Mouse (Mus musculus): ENCODE results near the gene Tet2. TPM values are rescaled to one million over a fixed set of nuclear protein-coding genes. Genes with fewer than 3 reads are reported as not detected.

Gene Tet2
- total and polyA plus RNA-seq, 3 experiments = 9.4 to 35.9 (median 28.4) TPM

DNA sequence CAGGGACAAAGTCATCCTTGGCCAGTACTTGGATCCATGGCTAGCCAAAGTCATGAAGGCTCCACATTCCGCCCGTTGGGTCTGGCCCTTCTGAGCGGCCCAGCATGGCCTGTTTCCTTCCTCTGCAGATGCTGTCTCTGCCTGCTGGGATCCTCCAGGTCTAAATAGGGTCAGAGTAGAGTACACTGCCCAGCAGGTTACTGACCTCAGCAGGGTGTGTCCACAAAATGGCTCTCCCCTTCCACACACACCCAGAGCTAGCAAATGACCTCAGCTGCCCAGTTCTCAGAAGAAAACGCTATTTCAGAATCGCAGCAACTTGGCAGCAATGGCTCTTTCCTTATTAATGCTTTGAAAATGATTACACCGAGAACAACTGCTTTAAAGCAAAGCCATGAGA, 27.5 kb downstream of the Tet2 start:
- no peak for DNase-seq

DNA sequence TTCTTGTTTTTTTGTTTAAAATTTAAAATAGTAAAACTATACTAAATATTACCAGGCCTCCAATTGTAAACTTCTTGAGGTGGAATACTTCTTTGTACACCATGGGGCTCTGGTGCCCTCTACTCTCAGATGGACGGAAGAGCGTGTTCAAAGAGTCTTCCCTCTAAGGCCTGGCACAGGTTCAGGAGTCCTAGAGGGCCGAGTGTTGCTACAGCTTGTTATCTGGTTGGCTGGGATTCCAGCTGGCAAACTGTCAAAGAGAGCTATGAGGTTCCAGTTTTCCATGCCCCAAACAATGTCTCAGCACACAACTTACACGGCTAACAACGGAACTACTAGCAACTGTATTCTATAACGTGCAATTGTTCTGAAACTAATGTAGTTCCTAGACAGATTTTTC, 28.8 kb downstream of the Tet2 start:
- DNase-seq = peak; percentile 83

DNA sequence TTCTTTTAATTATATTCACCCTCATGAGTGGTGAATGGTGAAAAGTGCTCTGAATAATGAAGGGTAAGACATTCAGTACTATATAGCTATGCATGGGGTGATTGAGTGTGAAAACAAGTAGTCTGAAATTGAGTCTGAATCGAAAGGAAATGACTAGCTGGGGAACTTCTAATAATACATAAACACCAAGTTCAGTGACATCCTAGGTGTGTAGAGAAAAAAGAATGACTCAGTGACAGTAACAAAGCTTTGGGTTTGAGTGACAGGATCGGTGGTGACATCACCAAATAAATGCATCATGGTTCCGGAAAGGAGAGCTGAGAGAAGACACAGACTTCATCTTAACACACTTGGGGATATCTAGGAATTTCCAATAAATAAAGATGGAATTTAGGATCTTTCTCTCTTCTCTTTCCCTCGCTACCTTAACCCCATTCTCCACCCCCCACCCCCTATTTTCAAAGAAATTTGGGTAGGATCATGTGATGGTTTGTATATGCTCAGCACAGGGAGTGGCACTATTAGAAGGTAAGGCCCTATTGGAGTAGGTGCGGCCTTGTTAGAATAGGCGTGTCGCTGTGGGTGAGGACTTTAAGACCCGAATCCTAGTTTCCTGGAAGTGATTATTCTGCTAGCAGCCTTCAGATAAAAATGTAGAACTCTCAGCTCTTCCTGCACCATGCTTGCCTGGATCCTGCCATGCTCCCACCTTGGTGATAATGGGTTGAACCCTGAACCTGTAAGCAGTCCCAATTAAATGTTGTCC, 29.6 kb downstream of the Tet2 start:
- DNase-seq = no peak

DNA sequence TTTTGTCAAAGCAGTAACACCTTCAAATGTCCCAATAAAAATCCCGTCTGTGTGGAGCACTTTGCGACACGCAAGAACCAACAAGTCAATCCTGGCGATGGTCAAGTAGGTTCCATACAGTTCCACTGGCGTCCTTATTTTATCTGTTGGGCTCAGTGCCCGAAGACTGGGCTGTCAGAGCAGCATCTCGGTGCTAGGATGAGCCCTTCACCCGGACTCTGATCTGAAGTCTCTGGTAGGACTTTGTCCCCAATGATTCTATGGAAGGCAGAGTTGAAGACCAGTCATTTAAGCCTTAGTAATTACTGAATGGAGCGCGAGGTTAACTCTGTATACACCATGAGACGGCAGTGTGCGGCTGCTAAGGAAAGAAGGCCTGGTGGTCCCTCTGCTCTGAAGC, 30.6 kb downstream of the Tet2 start:
- no peak for DNase-seq

DNA sequence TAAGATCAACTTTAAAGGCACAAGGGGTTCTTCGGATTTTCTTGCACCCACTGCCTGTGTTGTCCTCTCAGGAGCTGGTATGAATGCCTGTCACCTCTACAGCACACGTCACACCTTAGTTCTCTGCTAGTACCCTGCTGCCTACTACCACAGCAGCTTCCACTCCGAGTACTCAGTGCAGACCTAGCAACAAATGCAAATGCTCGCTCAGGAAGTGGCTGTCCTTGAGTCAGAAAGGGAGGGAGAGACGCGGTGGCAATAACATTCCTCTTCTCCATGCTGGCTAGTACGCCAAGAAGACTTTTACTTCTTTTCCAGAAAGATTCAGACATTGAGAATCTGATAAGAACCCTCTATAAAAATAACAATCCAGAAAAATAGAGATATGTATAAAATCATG, 31.5 kb downstream of the Tet2 start:
- peak; percentile 17 for DNase-seq

DNA sequence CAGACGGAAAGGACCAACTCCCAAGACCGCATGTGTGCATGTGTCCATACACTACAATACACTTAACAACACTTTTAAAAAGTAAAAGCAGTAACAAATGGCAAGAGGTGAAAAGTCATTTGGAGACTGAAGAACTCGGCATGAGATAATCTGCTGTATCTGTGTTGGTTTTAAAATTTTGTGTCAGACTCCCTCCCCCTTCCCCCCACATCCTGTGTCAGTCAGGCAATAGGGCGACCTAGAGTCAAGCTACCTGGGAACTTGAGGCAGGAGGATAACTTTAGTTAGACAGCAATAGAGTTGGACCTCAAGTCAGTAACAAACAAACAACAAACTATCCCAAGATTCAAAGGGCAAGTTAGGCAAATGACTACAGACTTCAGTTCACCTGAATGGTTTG, 34.6 kb downstream of the Tet2 start:
- DNase-seq = no peak

DNA sequence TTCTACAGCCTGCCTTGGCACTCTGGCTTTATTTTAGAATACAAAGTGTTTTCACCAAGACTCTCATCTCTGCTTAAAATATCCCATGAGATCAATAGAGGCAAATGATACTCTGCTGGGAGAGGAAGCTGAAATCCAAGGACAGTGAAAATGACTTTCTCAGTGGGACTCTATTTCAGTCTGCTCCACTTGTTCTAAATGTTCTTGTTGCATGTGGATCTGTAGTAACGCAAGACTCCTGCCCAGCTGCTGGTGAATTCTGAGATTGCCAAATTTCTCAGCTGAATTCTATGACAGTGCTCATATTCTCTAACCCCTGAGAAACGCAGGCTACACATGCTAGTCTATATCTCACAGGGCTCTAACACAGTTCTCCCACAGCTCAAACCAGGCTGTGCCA, 35.1 kb downstream of the Tet2 start:
- DNase-seq = no peak

DNA sequence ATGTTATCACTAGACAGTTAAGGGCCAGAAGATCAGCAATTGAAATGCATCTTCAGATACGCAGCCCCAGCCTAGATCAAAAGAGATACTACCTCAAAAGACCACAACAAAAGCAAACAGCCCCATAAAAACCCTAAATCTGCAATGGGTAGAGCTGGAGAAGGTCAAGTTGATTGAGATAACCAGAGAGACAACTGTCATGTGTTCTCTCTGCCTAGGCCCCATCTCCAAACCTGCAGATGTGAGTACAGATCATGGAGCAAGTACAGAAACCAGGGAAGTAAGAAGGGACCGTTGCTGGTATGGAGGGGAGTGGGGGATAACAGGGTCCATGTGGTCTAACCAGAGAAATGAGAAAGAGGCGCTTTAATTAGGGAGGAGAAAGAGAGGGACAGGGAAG, 36.1 kb downstream of the Tet2 start:
- no peak for DNase-seq

DNA sequence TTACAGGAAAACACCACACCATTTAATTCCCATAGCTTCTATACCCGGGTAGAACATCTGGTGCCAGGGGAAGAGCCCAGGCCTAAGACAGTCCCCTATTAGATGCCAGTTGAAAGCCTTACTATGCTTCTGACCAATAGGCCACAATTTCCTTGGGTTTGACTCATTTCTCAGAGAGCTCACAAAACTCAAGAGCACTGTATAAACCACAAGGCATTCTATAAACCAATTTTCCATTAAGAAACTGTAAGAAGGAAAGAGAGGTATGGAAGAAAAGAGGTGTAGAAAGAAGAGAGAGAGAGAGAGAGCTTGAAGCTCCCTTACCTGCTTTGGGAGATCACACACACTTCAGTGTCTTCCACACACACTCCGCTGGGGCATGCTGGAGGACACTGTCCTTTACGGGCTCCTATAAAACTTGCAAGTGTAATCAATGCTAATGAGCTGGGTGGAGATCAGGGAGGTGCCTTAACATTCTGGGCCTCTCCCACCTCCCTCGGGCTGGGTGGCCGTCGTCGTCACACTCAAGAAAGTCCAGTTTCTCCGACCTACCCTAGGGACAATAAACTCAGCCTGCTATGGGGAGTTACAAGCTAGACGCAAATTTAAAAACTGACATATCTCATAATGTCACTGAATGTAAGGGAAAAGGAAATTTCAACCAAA, 38.5 kb downstream of the Tet2 start:
- no peak for DNase-seq

DNA sequence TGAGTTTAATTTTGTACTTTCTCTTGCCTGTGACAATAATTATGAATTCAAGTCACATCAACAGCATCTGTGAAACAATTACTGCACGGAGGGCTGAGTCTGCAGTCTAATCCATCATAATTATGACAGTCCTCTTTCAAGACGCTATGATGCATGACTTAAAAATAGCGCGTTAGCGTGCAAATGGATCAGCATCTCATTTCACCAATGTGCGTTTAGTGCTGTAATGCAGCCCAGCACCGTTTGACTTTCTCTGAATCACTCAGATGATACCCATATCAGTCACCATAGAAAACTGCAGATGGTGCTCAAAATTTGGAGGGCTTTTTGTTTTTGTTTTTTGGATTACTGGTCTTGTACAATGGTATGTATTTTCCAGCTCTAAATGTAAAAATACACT, 48.0 kb downstream of the Tet2 start:
- DNase-seq = no peak

DNA sequence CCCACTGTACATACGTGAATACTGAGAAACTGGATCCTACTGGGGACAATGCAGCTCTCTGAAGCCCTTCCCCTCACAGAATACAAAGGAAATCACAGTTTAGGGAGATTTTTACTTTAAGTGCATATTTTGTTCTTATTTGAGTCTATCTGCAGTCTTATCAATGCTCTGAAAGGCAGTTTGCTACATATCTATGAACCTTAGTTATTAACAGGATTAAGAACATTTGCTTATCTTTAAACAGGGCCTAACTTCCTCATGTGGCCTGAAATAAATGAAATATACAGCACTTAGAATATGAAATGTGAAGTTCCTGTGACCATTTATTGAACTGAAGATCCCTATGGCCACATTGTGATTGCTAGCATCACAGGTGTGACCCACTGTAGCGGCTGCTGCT, 53.6 kb downstream of the Tet2 start:
- DNase-seq = no peak

DNA sequence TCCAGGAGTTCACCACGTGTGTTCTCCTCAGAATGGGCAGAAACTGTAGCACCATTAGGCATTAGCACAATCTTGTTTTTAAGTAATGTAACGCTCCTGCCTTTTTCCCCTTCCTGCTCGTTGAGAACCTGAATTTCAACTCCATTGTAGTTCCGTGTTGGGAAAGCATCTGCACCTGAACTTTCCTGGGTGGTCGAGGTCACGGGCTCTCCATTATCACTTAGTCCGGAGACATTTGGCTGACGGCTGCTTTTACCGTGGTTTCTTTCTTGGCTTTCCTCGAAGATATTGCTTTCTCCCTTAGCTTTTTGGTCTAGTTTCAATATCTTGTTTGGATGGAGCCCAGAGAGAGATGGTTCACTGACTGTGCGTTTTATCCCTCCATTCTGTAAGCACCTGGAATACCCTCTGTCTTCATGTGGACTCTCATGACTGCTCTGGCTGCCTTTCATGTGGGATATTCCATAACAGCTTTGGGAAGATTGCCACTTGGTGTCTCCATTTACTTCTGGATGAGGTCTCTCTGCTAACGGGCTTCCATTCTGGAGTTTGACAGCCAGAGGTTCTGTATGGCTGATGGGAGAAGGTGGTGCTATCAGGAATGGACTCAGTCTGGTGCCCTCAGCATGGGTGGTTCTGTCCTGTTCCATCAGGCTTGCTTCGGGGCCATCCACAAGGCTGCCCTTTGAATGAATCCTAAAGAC, 56.8 kb downstream of the Tet2 start:
- no peak for DNase-seq

DNA sequence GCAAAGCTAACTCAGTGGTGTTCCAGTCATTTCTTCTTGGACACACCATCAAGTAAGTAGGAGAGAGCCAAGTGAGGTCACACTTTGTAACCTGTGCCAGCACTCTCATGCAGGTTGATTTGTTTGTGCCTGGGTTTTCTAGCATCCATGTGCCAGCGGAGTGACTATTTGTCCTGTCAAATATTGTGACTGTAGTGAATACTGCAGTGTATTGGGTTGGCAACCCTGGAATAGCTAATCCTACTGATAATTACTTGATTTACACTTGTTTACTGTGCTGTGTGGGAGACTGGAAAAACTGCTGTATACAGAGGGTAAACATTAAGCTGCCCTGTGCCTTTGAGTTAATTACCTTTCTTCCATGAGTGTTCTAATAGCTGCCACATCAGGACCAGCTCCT, 62.1 kb downstream of the Tet2 start:
- no peak for DNase-seq

DNA sequence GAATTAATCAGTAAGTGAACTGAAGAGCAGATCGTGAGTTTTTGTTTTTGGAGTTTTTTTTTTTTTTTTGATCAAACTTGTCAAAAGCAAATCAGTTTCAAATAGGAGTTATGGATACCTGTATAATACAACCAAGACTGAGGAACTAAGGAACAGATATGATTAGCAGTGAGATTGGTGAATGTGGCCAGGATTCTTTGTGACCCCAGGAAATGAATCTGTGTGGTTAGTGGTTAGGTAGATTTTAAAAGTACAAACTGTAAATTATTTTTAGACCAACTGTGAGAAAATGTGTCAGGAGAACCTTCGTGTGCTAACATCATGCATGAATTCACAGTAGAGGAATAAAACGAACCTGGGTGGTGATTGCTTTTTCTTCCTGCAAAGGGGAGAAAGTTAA, 66.0 kb downstream of the Tet2 start:
- DNase-seq = no peak

DNA sequence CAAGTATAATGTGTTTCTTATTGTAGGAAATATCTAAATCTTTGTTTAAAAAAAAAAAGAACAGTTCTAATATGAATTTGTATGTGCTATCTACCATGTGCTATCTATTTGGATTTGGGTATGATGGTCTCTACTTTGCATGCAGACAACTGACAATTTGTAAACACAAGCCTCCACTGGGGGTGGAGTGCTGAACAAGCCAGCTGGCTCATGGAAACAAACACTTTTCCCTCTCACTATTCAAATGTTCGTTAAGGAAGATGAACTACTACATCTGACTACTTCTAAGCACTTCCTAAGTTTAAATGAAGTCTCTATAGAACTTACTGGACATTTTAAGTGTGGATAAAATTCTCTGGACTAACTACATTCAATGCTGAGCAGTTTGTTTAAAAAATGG, 71.2 kb downstream of the Tet2 start:
- DNase-seq = no peak

DNA sequence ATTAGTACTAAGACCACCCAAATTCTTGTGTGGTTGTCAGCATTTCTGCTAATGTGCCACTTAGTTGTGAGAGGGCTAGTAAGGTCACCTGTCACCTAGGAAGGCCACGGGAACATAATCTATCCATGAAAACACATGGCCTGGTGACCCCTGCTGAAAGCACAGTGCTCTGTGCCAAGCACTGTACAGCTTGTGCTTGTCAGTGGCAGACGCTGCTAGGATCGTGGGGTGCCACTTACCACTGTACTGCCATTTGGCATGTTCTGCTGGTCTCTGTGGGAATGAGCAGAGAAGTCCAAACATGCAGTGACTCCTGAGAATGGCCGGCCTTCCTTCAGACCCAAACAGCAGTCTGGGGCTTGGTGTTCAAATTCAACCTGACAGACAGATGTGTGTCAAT, 73.8 kb downstream of the Tet2 start:
- DNase-seq = no peak

DNA sequence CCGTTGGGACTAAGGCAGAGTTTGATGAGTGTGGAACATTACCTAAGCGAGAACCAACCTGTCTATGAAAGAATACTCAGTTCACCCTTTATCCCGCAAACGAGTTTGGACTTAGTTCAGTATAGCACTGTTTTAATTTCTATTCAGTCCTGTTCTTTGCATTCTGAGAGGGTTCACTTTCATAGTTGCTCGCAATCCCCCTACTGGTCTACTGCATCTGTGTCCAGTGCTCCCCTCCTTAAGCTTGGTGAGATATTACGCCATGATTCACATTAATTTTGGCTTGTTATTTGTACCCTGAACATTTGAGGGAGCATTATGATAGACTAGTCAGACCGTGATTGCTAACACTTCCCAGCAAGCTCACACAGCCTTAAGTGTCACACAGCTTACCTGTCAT, 76.1 kb downstream of the Tet2 start:
- DNase-seq = no peak

DNA sequence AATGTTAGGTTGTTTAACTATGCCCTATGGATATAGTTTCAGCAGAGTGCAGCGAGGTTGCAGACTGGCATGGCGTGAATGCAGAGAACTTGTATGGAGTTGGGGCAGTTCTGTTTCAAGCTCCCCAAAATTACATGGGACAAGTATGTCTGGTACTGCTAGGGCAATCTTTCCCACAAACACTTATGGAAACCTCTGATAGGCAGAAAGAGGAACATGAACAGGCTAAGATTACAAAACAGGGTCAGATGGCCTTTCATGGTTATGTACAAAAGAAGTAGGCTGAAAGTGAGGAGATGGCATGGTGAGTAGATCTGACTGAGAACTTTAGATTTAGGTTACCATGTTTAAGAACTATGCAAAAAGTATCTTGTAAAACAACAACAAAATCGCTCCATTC, 81.7 kb downstream of the Tet2 start:
- no peak for DNase-seq

DNA sequence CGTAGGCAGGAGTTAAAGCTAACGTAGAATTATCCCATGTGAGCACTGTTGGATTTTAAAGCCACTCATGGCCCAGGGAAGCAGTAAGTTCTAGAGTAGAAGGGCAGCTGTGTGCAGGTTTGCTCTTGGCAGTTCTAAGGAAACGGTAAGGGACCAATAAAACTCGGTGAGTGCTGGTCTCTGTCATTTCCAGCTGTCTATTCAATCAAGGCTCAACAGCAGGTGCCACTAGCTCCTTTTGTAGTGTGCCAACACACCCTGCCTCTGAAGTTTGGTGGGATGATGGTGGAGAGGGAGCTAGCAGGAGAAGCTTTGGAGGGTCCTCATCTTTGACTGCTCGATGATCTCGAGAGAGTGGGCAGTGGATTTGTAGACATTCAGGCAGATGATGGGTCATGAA, 82.5 kb downstream of the Tet2 start:
- no peak for DNase-seq

DNA sequence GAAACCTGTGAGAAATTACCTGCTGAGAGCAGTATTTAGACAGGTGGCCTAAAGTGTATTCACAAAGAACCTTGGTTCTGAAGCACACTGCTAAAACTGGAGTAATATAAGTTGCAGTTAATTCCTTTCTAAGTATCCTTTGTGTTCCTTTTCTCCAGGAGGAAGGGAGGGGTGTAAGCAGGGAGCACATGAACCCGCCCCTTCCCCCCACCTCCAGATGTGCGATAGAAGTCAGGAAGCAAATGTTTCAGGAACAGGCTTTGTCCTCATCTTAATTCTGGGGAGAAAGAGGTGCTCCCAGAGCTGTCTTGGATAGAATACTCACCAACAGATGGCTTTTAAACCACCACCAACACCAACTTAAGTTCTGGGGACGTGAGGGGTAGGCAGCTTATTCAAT, 82.9 kb downstream of the Tet2 start:
- DNase-seq = no peak

DNA sequence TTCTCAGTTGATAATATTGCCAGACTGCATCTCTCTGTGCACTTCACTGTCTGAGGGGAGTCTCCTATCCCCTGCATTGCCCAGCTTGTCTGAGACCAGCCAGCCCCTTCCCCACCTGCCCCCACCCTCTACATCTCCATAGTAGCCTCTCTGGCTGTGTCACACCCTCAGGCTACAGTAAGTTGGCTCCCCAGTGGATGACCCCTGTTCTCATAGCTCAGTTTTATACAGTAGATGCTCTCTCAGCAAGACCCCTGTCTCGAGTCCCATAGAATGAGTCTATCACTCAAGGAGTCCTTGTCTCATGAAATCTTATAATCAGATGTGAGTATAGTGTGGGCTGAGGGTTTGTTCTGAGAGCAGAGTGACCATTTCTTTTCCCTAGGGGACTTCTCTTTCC, 85.8 kb downstream of the Tet2 start:
- DNase-seq = no peak

DNA sequence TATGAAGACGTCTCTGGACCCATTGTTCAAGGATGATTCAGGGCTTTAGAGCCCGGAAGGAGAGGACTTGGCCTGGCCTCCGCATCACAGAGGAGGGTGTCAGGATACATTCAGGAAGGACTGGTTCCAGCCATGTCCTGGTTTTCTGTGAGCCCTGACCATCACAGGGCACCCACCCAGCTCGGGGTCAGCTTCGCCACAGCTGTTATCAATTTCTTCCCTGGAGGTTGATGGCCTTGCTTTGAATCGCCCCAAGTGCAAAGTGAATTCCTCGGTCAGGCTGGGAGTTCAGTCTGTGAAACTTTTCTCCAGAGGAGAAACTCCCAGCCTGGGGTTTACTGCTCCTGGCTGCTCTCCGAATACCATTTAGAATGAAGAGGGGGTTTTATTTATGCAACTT, 91.0 kb downstream of the Tet2 start:
- no peak for DNase-seq

DNA sequence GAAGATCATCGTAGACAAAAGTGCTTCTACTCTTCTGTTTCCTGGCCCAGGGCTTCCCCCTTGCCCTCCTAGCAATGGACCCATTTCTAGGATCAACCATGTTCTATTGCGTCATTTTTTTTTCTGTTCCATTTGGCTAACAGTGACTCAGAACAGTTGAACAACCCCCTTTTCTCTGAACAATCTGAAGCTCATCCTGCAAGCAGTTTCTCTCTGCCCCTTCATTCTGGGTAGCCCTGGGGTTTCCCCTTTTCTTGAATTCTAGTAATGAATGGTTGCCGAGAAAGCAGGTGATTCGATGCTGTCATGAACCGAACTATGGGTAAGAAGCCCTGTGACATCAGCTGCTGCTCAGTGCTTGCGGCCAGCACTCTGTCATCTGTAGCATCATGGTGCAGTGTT, 108.0 kb downstream of the Tet2 start:
- no peak for DNase-seq

All from adrenal gland, adult 2 months (tissue).